Mouse (Mus musculus) embryonic stem cell, embryonic (primary cell): ENCODE data around the gene Lamc3.

Experiments used
- CTCF ChIA-PET, 4 experiments: fragments of 300-600 bp in 2 of 4; fragments of 350-600 bp in 2 of 4; sonication (Branson Sonifier 250); formaldehyde crosslinking; loops; one replicate each; lab custom pipeline; 2022; ENCODE audit warnings: inconsistent platforms in 2 of 4; lab: Charles Lee
- POLR2A ChIA-PET, 4 experiments: fragments of 300-600 bp in 2 of 4; fragments of 350-600 bp in 2 of 4; sonication (Branson Sonifier 250); formaldehyde crosslinking; loops; one replicate each; lab custom pipeline; 2022; ENCODE audit warnings: antibody characterized with exemption in 4 of 4, inconsistent platforms in 1 of 4; lab: Charles Lee

Lamc3 gene

DNA sequence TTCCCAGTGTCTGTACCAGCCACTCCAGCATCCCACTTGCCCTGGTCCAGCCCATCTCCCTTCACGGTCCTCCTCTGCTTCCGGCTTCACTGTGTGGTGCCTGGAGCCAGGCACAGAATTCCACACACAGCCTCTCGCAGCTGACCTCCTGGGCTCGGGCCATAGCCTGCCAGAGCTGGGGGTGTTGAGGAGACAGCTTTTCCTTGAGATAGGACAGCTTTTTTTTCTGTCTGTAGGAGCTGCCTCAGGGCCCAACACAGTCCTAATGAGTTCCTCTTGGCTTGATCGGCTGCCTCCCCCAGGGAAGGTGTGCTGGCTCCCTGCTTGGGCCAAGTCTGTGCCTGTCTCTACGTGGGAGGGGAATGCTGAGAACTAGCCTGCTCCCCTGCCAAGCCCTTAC, 17.0 kb downstream of the Lamc3 start:
- POLR2A ChIA-PET: no interaction called here

DNA sequence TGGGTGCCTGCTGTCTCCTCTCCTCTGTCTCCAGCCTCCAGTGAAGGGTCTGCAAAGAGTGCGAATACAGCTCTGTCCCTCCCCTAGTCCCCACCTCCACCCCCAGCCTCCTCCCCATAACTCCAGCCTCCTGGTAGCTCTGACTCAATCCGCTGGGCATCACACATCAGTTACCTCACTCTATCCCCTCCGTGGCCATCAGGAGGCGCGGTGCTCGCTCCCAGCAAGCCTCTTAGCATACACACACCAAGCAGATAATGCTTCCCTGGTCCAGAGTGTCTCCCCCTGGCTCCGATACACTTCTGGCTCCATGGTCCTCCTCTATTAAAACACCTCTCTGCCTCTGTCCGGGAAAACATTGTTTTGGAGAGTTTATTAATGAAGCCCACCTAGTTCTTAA, 17.5 kb downstream of the Lamc3 start:
- POLR2A ChIA-PET: interaction anchor here in 1 of 4 experiments (0.6 kb wide), 3 partner anchors 82 to 1164 kb away, joined by 3 to 4 read pairs (median 3); no protein-coding TSS in a partner anchor
- CTCF ChIA-PET: interaction anchor here in 3 of 4 experiments (0.5 to 1.9 kb wide), 17 partner anchors 8 to 1421 kb away, joined by 3 to 10 read pairs (median 3); no protein-coding TSS in a partner anchor

More for the DNA sequence above, 17.0 kb downstream of the Lamc3 start:
- CTCF ChIA-PET: interaction anchor here in 3 of 4 experiments (0.5 to 1.9 kb wide), 14 partner anchors 9 to 1420 kb away, joined by 3 to 10 read pairs (median 4); no protein-coding TSS in a partner anchor

GRCm38 (mm10) chr2:31905682-31906081, 18.6 kb downstream of the Lamc3 start:
- CTCF ChIA-PET: interaction anchor here in 1 of 4 experiments (1.0 to 1.9 kb wide), 3 partner anchors 7 to 499 kb away, joined by 3 to 10 read pairs (median 4); no protein-coding TSS in a partner anchor
- POLR2A ChIA-PET: interaction anchor here in 1 of 4 experiments (1.1 kb wide), 1 partner anchor 98 kb away, joined by 3 read pairs; no protein-coding TSS in a partner anchor

DNA sequence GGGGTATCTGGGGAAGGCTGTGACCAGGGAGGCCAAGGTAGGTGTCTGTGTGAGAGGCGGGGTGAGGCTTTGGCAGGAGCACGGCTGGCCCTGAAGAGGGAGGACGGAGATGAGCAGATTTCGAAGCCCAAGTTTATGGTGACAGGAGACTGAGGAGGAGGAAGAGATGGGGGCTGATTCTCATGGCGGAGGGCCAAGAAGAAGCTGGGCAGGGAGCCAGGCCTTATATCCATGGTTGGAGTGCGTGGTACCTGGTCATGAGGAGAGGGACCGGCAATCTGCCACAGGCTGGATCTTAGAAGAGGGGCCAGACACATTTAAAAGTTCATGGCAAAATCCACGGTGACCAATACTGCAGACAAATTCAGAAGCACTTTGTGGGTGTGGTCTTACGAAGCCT, 19.3 kb downstream of the Lamc3 start:
- CTCF ChIA-PET: interaction anchor here in 1 of 4 experiments (1.9 kb wide), 1 partner anchor 8 kb away, joined by 4 read pairs; no protein-coding TSS in a partner anchor
- POLR2A ChIA-PET: interaction anchor here in 2 of 4 experiments (0.5 to 1.1 kb wide), 3 partner anchors 98 to 159 kb away, joined by 3 to 8 read pairs (median 3); no protein-coding TSS in a partner anchor

GRCm38 (mm10) chr2:31912575-31912974, 25.5 kb downstream of the Lamc3 start:
- POLR2A ChIA-PET: interaction anchor here in 2 of 4 experiments (1.1 to 1.4 kb wide), 3 partner anchors 32 to 224 kb away, joined by 3 to 4 read pairs (median 3); partner anchors contain the start of gene Abl1 (in 1 of the 2)

GRCm38 (mm10) chr2:31914213-31914612, 27.1 kb downstream of the Lamc3 start:
- ChIA-PET CTCF (interaction anchor here (0.5 to 1.9 kb wide), 19 partner anchors 9 to 1144 kb away, joined by 3 to 9 read pairs (median 3); partner anchors contain the start of gene Lamc3 (in 1 of the 4)), POLR2A (interaction anchor here in 1 of 4 experiments (1.0 to 1.2 kb wide), 2 partner anchors 16 to 60 kb away, joined by 3 read pairs; partner anchors contain the start of gene Nup214)

More at GRCm38 (mm10) chr2:31912575-31912974, 25.5 kb downstream of the Lamc3 start:
- CTCF ChIA-PET: interaction anchor here in 2 of 4 experiments (0.6 to 2.1 kb wide), 17 partner anchors 8 to 229 kb away, joined by 3 to 15 read pairs (median 3); partner anchors contain the start of gene Lamc3 (in 1 of the 2)

DNA sequence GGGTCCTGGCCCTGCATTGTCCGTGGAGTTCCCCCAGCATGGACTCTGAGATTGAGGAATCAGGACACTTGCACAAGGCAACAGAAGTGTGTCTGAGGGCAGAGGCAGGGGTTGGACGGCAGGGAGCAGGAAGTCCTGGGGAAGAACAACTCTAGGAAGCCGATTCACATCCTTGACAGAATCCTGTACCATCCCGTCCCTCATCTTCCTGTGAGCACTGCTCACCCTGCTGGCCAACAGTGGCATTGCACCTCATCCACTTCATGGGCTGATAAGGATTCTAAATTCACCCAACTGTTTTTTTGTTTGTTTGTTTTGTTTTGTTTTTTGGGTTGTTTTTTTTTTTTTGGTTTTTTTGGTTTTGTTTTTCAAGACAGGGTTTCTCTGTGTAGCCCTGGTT, 28.0 kb downstream of the Lamc3 start:
- ChIA-PET POLR2A (interaction anchor here in 2 of 4 experiments (0.6 to 1.2 kb wide), 2 partner anchors 20 to 59 kb away, joined by 3 read pairs; partner anchors contain the start of gene Nup214 (in 1 of the 2)), CTCF (interaction anchor here in 3 of 4 experiments (0.6 to 1.9 kb wide), 7 partner anchors 12 to 1499 kb away, joined by 3 to 7 read pairs (median 3); partner anchors contain the start of genes Crat (in 1 of the 3), Lamc3 (in 1 of the 3) and Ptpa (in 1 of the 3))

DNA sequence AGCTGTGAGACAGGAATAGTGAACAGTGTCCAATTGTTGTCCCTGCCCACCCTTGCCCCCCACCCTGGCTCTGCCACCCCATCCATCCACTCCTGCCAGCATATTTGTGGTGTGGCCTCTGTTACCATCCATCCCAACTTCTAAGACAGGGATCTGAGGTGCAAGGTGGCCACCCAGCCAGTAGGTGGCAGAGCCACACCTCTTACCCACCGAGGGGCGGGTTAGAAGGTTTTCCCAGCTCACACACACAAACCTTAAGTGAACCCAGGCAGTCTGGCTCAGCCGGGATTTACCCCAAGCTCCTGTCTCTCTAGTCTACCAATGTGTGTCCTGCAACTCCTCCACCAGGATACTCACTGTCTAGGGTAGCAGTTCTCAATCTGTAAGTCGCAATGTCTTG, 30.5 kb downstream of the Lamc3 start:
- CTCF ChIA-PET: interaction anchor here (0.6 to 1.8 kb wide), 26 partner anchors 11 to 761 kb away, joined by 3 to 12 read pairs (median 4); partner anchors contain the start of genes Abl1 (in 1 of the 4) and Qrfp (in 1 of the 4)
- POLR2A ChIA-PET: interaction anchor here in 1 of 4 experiments (0.7 to 1.3 kb wide), 2 partner anchors 50 to 164 kb away, joined by 3 to 7 read pairs; no protein-coding TSS in a partner anchor

DNA sequence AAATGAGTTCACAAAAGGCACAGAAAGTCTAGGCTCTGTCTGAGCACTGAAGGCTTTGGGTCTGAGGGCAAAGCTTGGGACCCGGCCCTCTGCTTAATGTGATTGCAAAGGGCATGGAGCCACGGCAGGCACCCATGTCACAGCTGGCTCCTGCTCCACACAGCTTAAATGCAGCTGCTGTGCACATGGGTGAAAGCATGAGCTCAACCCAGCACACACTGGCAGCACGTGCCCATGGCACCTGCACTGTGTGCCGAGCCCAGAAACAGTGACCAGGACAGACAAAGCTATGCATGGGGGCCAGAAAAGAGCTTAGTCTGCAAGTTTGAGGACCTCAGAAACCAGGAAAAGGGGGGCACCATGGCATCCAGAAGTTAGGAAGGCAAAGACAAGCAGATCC, 36.6 kb downstream of the Lamc3 start:
- CTCF ChIA-PET: interaction anchor here in 3 of 4 experiments (0.6 to 1.6 kb wide), 5 partner anchors 10 to 211 kb away, joined by 3 to 5 read pairs (median 5); no protein-coding TSS in a partner anchor
- POLR2A ChIA-PET: interaction anchor here in 1 of 4 experiments (0.6 to 0.9 kb wide), 2 partner anchors 36 to 116 kb away, joined by 3 read pairs; partner anchors contain the start of gene Lamc3

GRCm38 (mm10) chr2:31924811-31925210, 37.7 kb downstream of the Lamc3 start:
- POLR2A ChIA-PET: interaction anchor here in 2 of 4 experiments (0.8 to 1.2 kb wide), 4 partner anchors 10 to 31 kb away, joined by 3 to 4 read pairs (median 4); no protein-coding TSS in a partner anchor
- CTCF ChIA-PET: interaction anchor here in 3 of 4 experiments (0.6 to 1.6 kb wide), 8 partner anchors 10 to 209 kb away, joined by 3 to 7 read pairs (median 4); no protein-coding TSS in a partner anchor

- ChIA-PET POLR2A (interaction anchor here in 1 of 4 experiments (0.6 to 1.1 kb wide), 3 partner anchors 23 to 1668 kb away, joined by 3 to 4 read pairs (median 3); no protein-coding TSS in a partner anchor), CTCF (interaction anchor here in 3 of 4 experiments (0.7 to 1.3 kb wide), 5 partner anchors 17 to 208 kb away, joined by 3 read pairs; no protein-coding TSS in a partner anchor)
Observed at GRCm38 (mm10) chr2:31925936-31926335, 38.8 kb downstream of the Lamc3 start.

GRCm38 (mm10) chr2:31929664-31930063, 42.6 kb downstream of the Lamc3 start:
- CTCF ChIA-PET: interaction anchor here (0.6 to 1.7 kb wide), 4 partner anchors 10 to 150 kb away, joined by 3 read pairs; no protein-coding TSS in a partner anchor
- POLR2A ChIA-PET: interaction anchor here in 1 of 4 experiments (0.7 to 1.0 kb wide), 2 partner anchors 8 to 15 kb away, joined by 3 read pairs; no protein-coding TSS in a partner anchor

- ChIA-PET CTCF (interaction anchor here in 3 of 4 experiments (0.5 to 1.6 kb wide), 5 partner anchors 10 to 475 kb away, joined by 3 to 7 read pairs (median 4); partner anchors contain the start of gene Lamc3 (in 1 of the 3)), POLR2A (interaction anchor here in 3 of 4 experiments (0.6 to 1.4 kb wide), 5 partner anchors 10 to 1241 kb away, joined by 3 read pairs; no protein-coding TSS in a partner anchor)
Observed at GRCm38 (mm10) chr2:31934551-31934950, 47.5 kb downstream of the Lamc3 start.

GRCm38 (mm10) chr2:31935054-31935453, 48.0 kb downstream of the Lamc3 start:
- POLR2A ChIA-PET: interaction anchor here (0.6 to 1.4 kb wide), 6 partner anchors 10 to 1850 kb away, joined by 3 to 4 read pairs (median 3); no protein-coding TSS in a partner anchor
- CTCF ChIA-PET: interaction anchor here in 3 of 4 experiments (0.6 to 1.7 kb wide), 7 partner anchors 10 to 250 kb away, joined by 3 to 7 read pairs (median 3); partner anchors contain the start of gene Lamc3 (in 1 of the 3)

- POLR2A ChIA-PET: interaction anchor here in 2 of 4 experiments (0.5 to 0.9 kb wide), 2 partner anchors 16 to 275 kb away, joined by 3 read pairs; no protein-coding TSS in a partner anchor
- CTCF ChIA-PET: interaction anchor here in 1 of 4 experiments (0.7 kb wide), 1 partner anchor 13 kb away, joined by 3 read pairs; no protein-coding TSS in a partner anchor
Observed at GRCm38 (mm10) chr2:31938298-31938697, 51.2 kb downstream of the Lamc3 start.

DNA sequence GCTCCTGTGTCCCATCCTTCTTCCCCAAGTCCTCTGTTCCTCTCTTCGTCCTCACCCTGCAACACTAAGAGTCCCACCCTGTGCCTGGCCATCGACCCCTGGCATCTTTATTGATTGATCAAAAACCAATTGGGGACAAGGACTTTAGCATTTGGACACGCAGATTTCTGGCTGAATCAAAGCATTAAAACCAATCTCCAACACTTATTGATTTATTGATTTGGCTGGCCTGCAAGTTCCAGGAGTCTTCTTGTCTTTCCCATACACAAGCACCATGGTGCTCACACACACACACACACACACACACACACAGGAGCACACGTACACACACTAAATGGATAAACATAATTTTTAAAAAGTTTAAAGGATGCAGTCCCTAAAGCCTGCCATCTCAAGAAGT, 55.9 kb downstream of the Lamc3 start:
- ChIA-PET POLR2A (interaction anchor here in 1 of 4 experiments (0.8 kb wide), 1 partner anchor 18 kb away, joined by 4 read pairs; no protein-coding TSS in a partner anchor), CTCF (interaction anchor here in 1 of 4 experiments (0.7 kb wide), 1 partner anchor 370 kb away, joined by 3 read pairs; no protein-coding TSS in a partner anchor)

- POLR2A ChIA-PET: interaction anchor here in 2 of 4 experiments (0.6 to 0.8 kb wide), 2 partner anchors 15 to 306 kb away, joined by 3 read pairs; no protein-coding TSS in a partner anchor
- CTCF ChIA-PET: interaction anchor here in 2 of 4 experiments (0.6 kb wide), 2 partner anchors 19 to 1097 kb away, joined by 3 to 5 read pairs; no protein-coding TSS in a partner anchor
Observed at GRCm38 (mm10) chr2:31945580-31945979, 58.5 kb downstream of the Lamc3 start.
